Mouse (Mus musculus): Measurements from ENCODE around the gene Celf1. TPM values are rescaled to one million over a fixed set of nuclear protein-coding genes. Genes with fewer than 3 reads are reported as not detected.
A peak's percentile ranks its signal among the peaks of the same experiment; 100 is the strongest.

Gene Celf1
- polyA plus RNA-seq, 1 experiment from 2014 or later: 59.3 TPM

DNA sequence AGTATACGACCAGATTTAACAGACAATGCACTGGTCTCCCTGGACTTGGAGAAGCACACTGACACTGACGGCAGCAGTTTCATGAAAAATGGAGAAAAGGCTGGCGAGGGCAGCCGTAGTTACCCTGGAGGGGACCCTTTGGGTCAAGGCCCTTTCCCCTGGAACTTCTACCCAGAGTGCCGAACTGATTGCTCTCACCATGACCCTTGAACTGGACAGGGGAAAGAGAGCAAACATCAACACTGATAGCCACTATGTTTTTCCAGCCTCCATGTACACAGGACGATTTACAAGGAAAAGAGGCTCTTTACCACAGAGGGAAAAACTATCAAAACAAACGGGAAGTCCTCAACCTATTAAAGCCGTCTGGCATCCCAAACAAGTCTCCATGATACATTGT is 8.4 kb upstream of the Celf1 start:
- Histone ChIP-seq H3K4me2 (ENCODE audit: low read length) (no peak overlapping the region), H3K27me3 (ENCODE audit: insufficient read depth, low read length) (no peaks in the 10 kb centered on the region), H3K27ac (no peak overlapping the region), H3K9me3 (replicated peaks; ENCODE audit: low read length) (no peaks in the 10 kb centered on the region), H3K36me3 (ENCODE audit: insufficient read depth, low read length) (no peaks in the 10 kb centered on the region), H3K4me1 (replicated peaks; ENCODE audit: insufficient read depth, low read length) (no peaks in the 10 kb centered on the region), H3K9ac (ENCODE audit: low read depth, low read length) (no peak overlapping the region), H3K4me3 (replicated peaks; ENCODE audit: low read depth, low read length) (no peak overlapping the region)
- no peak for TF ChIP-seq CTCF (IDR thresholded peaks at IDR 0.05; ENCODE audit: low read depth)
- DNase-seq (ENCODE audit: low spot score) (no peak), ATAC-seq (replicated peaks; ENCODE audit: low FRiP score, low read depth) (no peak)
- 40% methylated on average over 8 of the region's 8 CpGs for WGBS

DNA sequence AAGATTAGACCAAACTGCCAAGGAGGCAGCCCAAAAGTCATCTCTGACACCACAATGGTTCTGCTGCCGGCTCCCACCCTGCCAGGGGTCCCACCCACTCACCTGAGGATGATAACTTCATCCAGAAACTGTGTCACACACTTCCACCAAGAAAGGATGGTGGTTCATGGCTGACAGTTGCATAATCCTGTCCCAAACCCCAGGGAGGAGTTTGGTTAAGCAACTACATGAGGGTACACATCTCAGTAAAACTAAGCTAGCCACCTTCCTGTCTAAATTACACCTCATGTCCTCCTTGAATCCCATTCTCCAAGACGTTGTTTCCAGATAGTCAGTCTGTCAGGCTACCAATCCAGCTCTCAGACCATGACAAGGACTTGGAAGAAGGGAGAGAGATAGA is 7.9 kb upstream of the Celf1 start:
- WGBS: 52% methylated on average over 2 of the region's 2 CpGs

DNA sequence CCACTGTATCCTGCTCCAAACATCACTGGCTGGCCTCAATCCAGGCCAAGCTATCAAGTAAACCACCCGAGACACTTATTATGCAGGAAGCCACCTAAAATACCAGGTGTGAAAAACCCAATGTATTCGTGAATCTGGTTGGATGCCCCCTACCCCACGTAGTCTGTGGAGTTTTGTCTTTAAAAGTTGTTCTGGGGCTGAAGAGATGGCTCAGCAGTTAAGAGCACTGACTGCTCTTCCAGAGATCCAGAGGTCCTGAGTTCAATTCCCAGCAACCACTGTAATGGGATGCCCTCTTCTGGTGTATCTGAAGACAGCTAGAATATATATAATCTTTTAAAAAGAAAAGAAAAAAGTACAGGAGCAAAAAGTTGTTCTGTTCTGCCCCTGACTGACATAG is 1.8 kb upstream of the Celf1 start:
- no peak for TF ChIP-seq CTCF (IDR thresholded peaks at IDR 0.05; ENCODE audit: low read depth)
- Histone ChIP-seq H3K36me3 (ENCODE audit: insufficient read depth, low read length) (no peaks in the 10 kb centered on the region), H3K27me3 (ENCODE audit: insufficient read depth, low read length) (no peaks in the 10 kb centered on the region), H3K4me2 (ENCODE audit: low read length) (no peak overlapping the region), H3K9ac (ENCODE audit: low read depth, low read length) (no peak overlapping the region), H3K4me3 (replicated peaks; ENCODE audit: low read depth, low read length) (no peak overlapping the region), H3K27ac (no peak overlapping the region), H3K9me3 (replicated peaks; ENCODE audit: low read length) (no peaks in the 10 kb centered on the region), H3K4me1 (replicated peaks; ENCODE audit: insufficient read depth, low read length) (peaks cover 12% of the 10 kb centered on the region)
- DNase-seq (ENCODE audit: low spot score) (no peak), ATAC-seq (replicated peaks; ENCODE audit: low FRiP score, low read depth) (no peak)
- WGBS: 74% methylated on average over 3 of the region's 3 CpGs

More for the DNA sequence above, 7.9 kb upstream of the Celf1 start:
- H3K27ac ChIP-seq: no peak overlapping the region
- ATAC-seq (replicated peaks; ENCODE audit: low FRiP score, low read depth) (no peak), DNase-seq (ENCODE audit: low spot score) (no peak)
- H3K4me2 ChIP-seq (ENCODE audit: low read length): no peak overlapping the region
- no peaks in the 10 kb centered on the region for H3K36me3 ChIP-seq (ENCODE audit: insufficient read depth, low read length)
- no peak overlapping the region for H3K9ac ChIP-seq (ENCODE audit: low read depth, low read length)
- no peaks in the 10 kb centered on the region for H3K9me3 ChIP-seq (replicated peaks; ENCODE audit: low read length)
- H3K27me3 ChIP-seq (ENCODE audit: insufficient read depth, low read length): no peaks in the 10 kb centered on the region
- no peaks in the 10 kb centered on the region for H3K4me1 ChIP-seq (replicated peaks; ENCODE audit: insufficient read depth, low read length)
- H3K4me3 ChIP-seq (replicated peaks; ENCODE audit: low read depth, low read length): no peak overlapping the region
- no peak for TF ChIP-seq CTCF (IDR thresholded peaks at IDR 0.05; ENCODE audit: low read depth)

DNA sequence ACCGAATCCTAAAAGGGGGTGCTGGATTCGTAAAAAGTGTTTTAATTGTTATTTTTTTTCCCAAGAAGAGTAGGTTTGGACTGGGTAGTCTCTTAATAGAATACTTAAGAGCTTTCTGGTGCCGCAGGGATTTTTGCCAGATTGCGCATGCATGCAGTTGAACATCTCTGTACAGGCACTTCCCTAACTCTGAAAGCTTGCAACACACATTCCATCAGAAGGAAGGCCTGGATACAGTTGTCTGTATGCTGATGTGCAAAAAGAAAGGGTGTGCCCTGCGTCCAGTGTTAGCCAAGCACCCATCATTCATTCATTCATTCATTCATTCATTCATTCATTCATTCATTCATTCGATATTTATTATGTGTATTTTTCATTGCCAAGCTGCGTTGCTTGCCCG is 432 bp upstream of the Celf1 start:
- ATAC-seq (replicated peaks; ENCODE audit: low FRiP score, low read depth) (peak; percentile 53), DNase-seq (ENCODE audit: low spot score) (no peak)
- no peaks in the 10 kb centered on the region for H3K9me3 ChIP-seq (replicated peaks; ENCODE audit: low read length)

DNA sequence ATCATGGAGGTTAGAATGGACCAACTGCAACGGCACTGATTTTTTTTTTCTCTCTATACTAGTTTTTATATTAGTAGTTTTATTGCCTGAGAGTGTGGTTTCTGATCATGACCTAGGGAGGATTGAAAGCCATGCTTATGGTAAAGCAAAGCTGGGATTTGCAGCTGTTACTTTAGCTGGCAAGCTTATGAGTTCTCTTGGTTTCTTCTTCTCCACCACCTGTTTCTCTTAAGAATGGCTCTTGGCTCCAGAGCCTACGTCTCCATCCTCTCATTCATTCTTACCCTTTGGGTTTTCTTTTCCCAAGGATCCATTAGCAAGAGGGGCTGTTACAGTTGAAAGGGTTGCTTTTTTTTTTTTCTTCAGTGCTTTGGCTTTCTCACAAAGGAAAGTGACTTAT is 1.6 kb downstream of the Celf1 start:
- no peak overlapping the region for H3K9ac ChIP-seq (ENCODE audit: low read depth, low read length)
- peak overlapping the region; percentile 70 for H3K4me2 ChIP-seq (ENCODE audit: low read length)
- peaks cover 12% of the 10 kb centered on the region for H3K4me1 ChIP-seq (replicated peaks; ENCODE audit: insufficient read depth, low read length)
- H3K27ac ChIP-seq: no peak overlapping the region
- DNase-seq (ENCODE audit: low spot score) (no peak), ATAC-seq (replicated peaks; ENCODE audit: low FRiP score, low read depth) (no peak)
- H3K36me3 ChIP-seq (ENCODE audit: insufficient read depth, low read length): no peaks in the 10 kb centered on the region
- H3K27me3 ChIP-seq (ENCODE audit: insufficient read depth, low read length): no peaks in the 10 kb centered on the region
- no peaks in the 10 kb centered on the region for H3K9me3 ChIP-seq (replicated peaks; ENCODE audit: low read length)
- TF ChIP-seq CTCF (IDR thresholded peaks at IDR 0.05; ENCODE audit: low read depth): no peak
- 51% methylated on average over 2 of the region's 2 CpGs for WGBS
- H3K4me3 ChIP-seq (replicated peaks; ENCODE audit: low read depth, low read length): peak overlapping the region; percentile 99

More for the DNA sequence above, 432 bp upstream of the Celf1 start:
- peak overlapping the region; percentile 95; the same call in 1 of the 2 replicates for H3K9ac ChIP-seq (ENCODE audit: low read depth, low read length)
- no peak for TF ChIP-seq CTCF (IDR thresholded peaks at IDR 0.05; ENCODE audit: low read depth)
- H3K27ac ChIP-seq: peak overlapping the region; percentile 95
- no peaks in the 10 kb centered on the region for H3K27me3 ChIP-seq (ENCODE audit: insufficient read depth, low read length)
- H3K4me2 ChIP-seq (ENCODE audit: low read length): peak overlapping the region; percentile 70
- WGBS: 41% methylated on average over 8 of the region's 8 CpGs
- H3K4me3 ChIP-seq (replicated peaks; ENCODE audit: low read depth, low read length): peak overlapping the region; percentile 99
- peaks cover 12% of the 10 kb centered on the region for H3K4me1 ChIP-seq (replicated peaks; ENCODE audit: insufficient read depth, low read length)
- H3K36me3 ChIP-seq (ENCODE audit: insufficient read depth, low read length): no peaks in the 10 kb centered on the region

DNA sequence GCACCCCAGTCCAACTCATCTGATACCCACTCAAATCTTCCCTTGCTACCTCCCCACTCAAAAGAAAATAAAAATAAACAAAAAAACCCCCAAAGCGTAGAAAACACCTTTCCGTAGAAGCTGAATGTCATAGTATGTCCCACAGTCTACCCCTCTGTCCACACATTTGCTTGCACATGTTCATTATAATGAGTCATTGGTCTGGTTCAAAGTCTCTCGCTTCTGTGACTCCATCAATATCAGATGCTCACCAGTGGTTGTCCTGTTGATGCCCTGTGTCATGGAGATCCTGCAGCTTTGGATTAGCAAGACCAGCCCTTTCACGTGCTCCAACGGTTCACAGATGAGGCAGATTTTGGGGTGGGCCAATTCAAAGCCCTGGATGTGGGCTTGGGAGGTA is 10.0 kb downstream of the Celf1 start:
- ATAC-seq (replicated peaks; ENCODE audit: low FRiP score, low read depth): no peak
- H3K9me3 ChIP-seq (replicated peaks; ENCODE audit: low read length): no peaks in the 10 kb centered on the region
- H3K27me3 ChIP-seq (ENCODE audit: insufficient read depth, low read length): no peaks in the 10 kb centered on the region
- H3K4me3 ChIP-seq (replicated peaks; ENCODE audit: low read depth, low read length): no peak overlapping the region
- WGBS: 85% methylated on average over 5 of the region's 5 CpGs
- no peak for TF ChIP-seq CTCF (IDR thresholded peaks at IDR 0.05; ENCODE audit: low read depth)
- no peaks in the 10 kb centered on the region for H3K36me3 ChIP-seq (ENCODE audit: insufficient read depth, low read length)
- DNase-seq (ENCODE audit: low spot score): no peak
- H3K9ac ChIP-seq (ENCODE audit: low read depth, low read length): no peak overlapping the region
- no peak overlapping the region for H3K4me2 ChIP-seq (ENCODE audit: low read length)
- H3K27ac ChIP-seq: no peak overlapping the region
- peaks cover 8% of the 10 kb centered on the region; the same call in 1 of the 2 replicates for H3K4me1 ChIP-seq (replicated peaks; ENCODE audit: insufficient read depth, low read length)

DNA sequence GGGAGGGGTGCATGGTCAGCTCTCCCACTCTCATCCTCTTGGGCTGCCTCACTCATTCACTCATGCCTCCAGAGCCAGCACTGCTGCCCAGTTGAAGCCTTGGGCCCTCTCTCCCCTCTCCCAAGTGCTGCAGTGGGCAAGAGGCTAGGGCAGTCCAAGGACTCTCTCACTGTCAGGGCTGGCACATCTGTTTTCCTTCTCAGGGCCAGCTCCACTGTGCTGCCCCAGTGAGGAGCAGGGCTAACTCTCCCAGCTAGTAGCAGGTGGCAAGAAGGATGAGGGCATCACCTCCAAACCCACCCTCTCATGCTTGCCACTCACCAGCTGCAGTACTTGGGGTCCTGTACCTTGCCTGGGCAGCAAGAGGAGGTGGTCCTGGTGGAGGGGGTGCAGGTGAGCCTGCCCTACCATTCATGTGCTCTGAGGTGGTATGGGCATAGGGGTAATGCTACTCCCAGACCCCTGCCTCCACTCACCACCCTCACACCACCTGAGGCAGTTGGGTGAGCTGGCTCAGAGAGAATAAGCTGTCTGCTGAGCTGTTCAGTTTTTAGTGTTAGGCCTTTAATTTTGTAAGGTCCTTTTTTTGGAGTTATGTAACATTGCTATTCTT is 10.5 kb downstream of the Celf1 start:
- ATAC-seq (replicated peaks; ENCODE audit: low FRiP score, low read depth): 0 out of 2 replicates have a peak, but pooled peaks have one; percentile 25
- H3K27me3 ChIP-seq (ENCODE audit: insufficient read depth, low read length): no peaks in the 10 kb centered on the region
- DNase-seq (ENCODE audit: low spot score): no peak

More for the DNA sequence above, 10.5 kb downstream of the Celf1 start:
- Histone ChIP-seq H3K9ac (ENCODE audit: low read depth, low read length) (no peak overlapping the region), H3K27ac (no peak overlapping the region), H3K4me2 (ENCODE audit: low read length) (no peak overlapping the region), H3K9me3 (replicated peaks; ENCODE audit: low read length) (no peaks in the 10 kb centered on the region), H3K4me1 (replicated peaks; ENCODE audit: insufficient read depth, low read length) (peaks cover 8% of the 10 kb centered on the region; the same call in 1 of the 2 replicates), H3K36me3 (ENCODE audit: insufficient read depth, low read length) (no peaks in the 10 kb centered on the region), H3K4me3 (replicated peaks; ENCODE audit: low read depth, low read length) (no peak overlapping the region)
- TF ChIP-seq CTCF (IDR thresholded peaks at IDR 0.05; ENCODE audit: low read depth): no peak

Data from kidney, postnatal 0 days (tissue).